Mouse (Mus musculus) spleen, postnatal 0 days (tissue): ENCODE measurements around the gene Aqp3. TPM values are rescaled to one million over a fixed set of nuclear protein-coding genes. Genes with fewer than 3 reads are reported as not detected.

Source experiments
- polyA plus RNA-seq: library from polyadenylated mRNA; unstranded; fragments of >200 nt; fragmentation: Nextera tagmentation; extraction: Ambion mirVana; gene quantifications from 2 replicates; pipeline ENCODE4 v1.2.1, GENCODE M21; 2015

The Aqp3 gene
- 8.0 and 8.5 TPM in 2 replicates for polyA plus RNA-seq

DNA sequence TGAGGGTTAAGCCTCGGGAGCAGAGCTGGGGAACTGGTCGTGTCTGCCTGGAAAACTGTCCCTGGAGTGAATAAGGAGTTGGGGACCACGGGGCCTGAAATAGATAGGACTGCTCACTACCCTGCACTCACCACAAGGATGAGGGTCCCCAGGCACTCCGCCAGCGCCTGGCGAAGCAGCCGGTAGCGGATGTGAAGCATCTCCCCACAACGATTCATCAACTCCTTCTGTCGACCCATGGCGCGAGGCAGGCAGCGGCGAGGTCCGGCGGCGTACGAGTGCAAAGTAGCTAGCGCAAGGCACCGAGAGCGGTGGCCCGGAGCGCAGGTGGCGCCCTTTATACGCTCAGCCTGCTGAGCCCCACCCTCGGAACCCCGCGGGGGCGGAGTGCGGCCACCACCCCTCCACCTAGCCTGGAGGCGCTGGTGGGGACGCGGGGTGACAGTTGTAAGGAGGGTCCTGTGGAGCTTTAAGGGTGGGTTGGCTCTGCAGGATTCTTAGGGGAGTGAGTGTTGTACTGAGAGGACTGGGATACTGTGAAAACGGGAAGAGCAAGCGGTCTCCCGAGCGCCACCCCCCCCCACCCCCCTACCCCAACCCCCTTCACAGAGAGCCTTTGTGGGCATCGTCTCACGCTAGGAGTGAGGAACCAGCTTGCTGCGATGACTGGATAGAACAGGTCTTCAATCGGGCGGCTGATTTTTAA lies at the start of gene Aqp3:
Aqp3 (minus strand) TSS at position 313 of the 706 bp plus-strand sequence.

GRCm38 (mm10) chr4:41135711-41136453 lies 37.9 kb upstream of the Aqp3 start, which contains the start of gene Ube2r2:
Gene Ube2r2 (plus strand): TSS chr4:41135743.

GRCm38 (mm10) chr4:41124180-41124951 lies 26.4 kb upstream of the Aqp3 start, which contains the start of gene Nol6:
Gene Nol6 (minus strand): TSS chr4:41124455.

DNA sequence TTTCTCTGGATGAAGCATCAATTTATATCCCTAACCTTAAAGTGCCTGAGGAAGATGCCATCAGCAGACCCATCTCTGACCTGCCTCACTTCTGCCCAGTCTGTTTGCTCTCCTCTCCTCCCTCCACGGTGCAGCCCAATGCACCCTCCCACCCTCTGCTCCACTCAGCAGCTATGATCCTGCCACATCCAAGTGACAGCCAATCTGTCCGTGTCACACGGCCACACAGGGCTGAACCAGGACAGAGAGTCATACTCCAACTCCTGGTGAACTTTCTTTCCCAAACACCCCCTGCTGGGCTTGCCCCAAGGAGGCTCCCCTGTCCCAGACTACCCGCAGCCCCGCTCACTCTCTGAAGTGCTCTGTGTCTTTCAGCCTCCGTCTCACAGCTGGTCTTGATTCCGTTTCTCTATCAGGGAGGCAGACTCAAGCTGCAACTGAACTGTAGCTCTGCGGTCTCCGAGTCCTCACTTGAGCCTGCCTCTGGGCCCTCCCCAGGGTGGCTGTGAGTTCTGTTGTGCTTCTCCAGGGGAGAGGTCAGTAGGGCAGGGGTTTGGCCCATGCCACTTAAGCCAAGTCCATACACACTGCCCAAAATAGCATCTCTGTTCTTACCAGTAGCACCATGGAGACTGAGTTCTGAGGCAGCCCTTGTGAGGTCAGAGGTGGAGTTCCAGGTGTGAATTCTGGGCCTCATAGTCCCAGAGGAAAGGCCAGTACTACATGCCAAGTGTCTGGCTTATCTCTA lies 50.3 kb downstream of the Aqp3 start, which contains the start of gene Aqp7:
Aqp7 (minus strand) TSS at position 616 of the 748 bp plus-strand sequence.

Other genes with a start within 250 kb of the Aqp3 start
- gene B4galt1, start 244.2 kb downstream of the Aqp3 start, polyA plus RNA-seq, result 40.7 and 42.6 TPM in 2 replicates
- gene Spink4, start 178.1 kb downstream of the Aqp3 start, polyA plus RNA-seq, result 2.4 and 3.5 TPM in 2 replicates
- gene Bag1, start 149.9 kb downstream of the Aqp3 start, polyA plus RNA-seq, result 178 and 195 TPM in 2 replicates
- 63.2 and 67.9 TPM in 2 replicates for gene Chmp5, start 149.8 kb downstream of the Aqp3 start, polyA plus RNA-seq
- 33.2 and 39.1 TPM in 2 replicates for gene Nfx1, start 127.3 kb downstream of the Aqp3 start, polyA plus RNA-seq
- gene Aqp7, start 50.0 kb downstream of the Aqp3 start, polyA plus RNA-seq, result 0.22 TPM in 1 of 2 replicates, not detected in the other
- gene Nol6, start 26.3 kb upstream of the Aqp3 start, polyA plus RNA-seq, result 9.6 and 10.2 TPM in 2 replicates
- gene Ube2r2, start 37.6 kb upstream of the Aqp3 start, polyA plus RNA-seq, result 57.3 and 62.9 TPM in 2 replicates
- 20.5 and 21.3 TPM in 2 replicates for gene Ubap2, start 177.0 kb upstream of the Aqp3 start, polyA plus RNA-seq
- 70.6 and 76.1 TPM in 2 replicates for gene Dcaf12, start 216.7 kb upstream of the Aqp3 start, polyA plus RNA-seq